Mouse (Mus musculus): ENCODE results near the gene Fbxo33.
A peak's percentile ranks its signal among the peaks of the same experiment; 100 is the strongest.
"Not testable (repeated sequence)": the region's sequence is repeated elsewhere in the genome, so short reads cannot be mapped to it uniquely, and the experiment has no call there.

The Fbxo33 gene

GRCm38 (mm10) chr12:59219325-59220225 is at the start of gene Fbxo33:
TSS of gene Fbxo33 (minus strand) at chr12:59219725.
- DNase-seq (ENCODE audit: low spot score in 2 of 2): peak; percentile 96 to 98

DNA sequence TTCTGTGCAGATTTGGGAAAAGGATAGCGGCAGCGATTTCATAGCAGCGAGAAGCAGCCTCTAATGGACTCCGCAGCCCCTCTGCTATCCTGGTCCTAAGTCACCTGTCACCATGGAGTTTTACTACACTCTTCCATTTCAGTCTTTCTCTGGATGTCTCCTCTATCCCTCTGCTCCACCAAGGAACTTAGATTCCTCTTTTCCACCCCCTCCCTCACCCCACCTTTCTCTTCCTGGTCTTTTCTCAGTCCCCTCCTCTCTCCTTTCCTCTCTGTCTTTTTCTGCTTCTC is 46.4 kb upstream of the Fbxo33 start:
- DNase-seq (ENCODE audit: low spot score in 2 of 2): no peak

DNA sequence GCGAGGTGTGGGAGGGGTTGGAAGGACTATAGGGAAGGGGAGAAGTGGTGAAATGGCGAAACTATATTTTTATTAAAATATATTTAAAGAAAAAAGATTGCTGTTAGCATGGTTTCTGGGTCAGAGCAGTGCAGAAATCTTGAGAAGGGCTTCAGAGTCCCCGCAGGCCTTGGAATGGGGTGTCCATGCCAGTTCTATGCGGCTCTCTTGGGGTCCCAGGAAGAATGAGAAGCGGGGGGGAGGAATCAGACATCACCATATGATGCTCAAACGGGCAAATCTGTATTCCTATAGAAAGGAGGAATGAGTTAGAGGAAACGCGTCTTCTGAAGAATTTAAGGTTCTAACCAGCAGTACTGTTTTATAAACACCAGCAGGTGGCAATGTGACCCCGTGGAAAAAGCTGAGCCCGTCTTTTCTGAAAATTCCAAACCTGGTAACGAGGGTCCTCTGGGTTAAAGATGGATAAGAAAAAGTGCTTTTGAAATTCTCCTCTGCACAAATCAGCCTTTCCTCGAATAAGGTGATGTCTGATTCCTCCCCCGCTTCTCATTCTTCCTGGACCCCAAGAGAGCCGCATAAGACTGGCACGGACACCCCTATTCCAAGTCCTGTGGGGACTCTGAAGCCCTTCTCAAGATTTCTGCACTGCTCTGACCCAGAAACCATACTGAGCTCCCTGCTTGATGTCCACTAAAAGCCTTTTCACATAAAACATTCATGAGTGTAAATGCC is 45.8 kb upstream of the Fbxo33 start:
- DNase-seq (ENCODE audit: low spot score in 2 of 2): no peak

- DNase-seq (ENCODE audit: low spot score in 2 of 2): no peak
Observed at GRCm38 (mm10) chr12:59262841-59263240, 43.3 kb upstream of the Fbxo33 start.

DNA sequence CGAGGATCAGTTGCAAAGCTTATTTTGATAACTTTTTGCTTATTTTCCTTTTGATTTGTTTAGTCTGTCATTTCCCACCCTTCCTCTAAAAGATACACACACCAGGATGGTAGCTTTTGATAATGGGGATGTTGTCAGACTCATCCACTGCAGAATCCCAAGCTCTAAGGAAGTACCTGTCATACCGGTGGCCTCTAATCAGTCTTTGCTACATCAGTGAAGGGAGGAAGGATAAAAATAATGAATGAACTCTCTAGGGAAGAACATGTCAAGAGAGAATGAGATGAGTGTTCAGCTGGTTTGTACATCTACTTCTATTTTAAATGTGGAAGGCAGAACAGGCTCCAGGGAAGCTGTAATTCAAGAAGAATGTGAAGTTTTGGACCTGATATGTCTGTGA is 41.3 kb upstream of the Fbxo33 start:
- no peak for DNase-seq (ENCODE audit: low spot score in 2 of 2)

- DNase-seq (ENCODE audit: low spot score in 2 of 2): no peak
Observed at GRCm38 (mm10) chr12:59260362-59260761, 40.8 kb upstream of the Fbxo33 start.

DNA sequence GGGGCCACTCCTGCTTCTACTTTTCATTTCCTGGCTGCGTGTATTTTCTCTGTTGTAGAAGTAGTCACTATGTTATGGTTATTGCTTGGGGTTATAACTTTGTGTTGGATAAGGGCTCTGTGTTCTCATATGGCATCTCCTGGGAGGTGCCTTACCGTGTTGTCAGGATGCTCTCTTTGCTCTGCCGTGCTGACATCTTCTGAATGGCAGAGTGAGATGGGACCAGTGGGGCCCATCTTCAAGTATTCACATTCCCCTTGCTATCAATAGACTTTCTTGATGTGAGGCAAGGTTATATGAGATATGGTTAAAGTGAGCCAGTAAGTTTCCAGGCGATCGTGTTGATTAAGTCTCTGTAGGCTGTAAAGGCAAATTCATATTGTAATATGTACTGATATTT is 39.5 kb upstream of the Fbxo33 start:
- DNase-seq (ENCODE audit: low spot score in 2 of 2): no peak

DNA sequence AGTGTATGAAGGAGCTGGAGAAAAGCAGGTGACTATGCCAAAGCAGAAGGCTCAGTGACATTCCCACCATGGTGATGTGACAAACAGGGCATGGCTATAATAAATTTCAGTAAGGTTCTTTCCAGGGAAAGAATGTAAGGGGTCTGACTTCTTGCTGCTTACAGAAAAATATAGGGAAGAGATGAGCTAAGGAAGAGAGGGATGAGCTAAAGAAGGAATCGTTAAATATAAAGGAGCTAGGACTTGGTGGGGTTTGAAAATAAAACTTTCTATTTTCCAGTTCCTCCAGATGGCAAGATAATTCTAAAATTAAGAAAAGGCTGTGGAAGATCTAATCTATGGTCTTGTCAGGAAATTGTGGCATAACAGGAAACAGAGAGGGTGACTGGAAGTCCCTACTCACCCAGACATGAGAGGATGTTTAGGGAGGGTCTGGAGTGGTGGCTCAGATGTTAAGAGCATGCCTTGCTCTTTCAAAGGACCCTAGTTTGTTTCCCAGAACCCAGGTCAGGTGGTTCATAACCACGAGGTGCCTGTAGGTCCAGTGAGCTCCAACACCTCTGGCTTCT is 30.8 kb upstream of the Fbxo33 start:
- no peak for DNase-seq (ENCODE audit: low spot score in 2 of 2)

GRCm38 (mm10) chr12:59248969-59249368 is 29.4 kb upstream of the Fbxo33 start:
- DNase-seq (ENCODE audit: low spot score in 2 of 2): no peak

- DNase-seq (ENCODE audit: low spot score in 2 of 2): not testable (repeated sequence)
Observed at GRCm38 (mm10) chr12:59241031-59241430, 21.5 kb upstream of the Fbxo33 start.

- no peak for DNase-seq (ENCODE audit: low spot score in 2 of 2)
Observed at GRCm38 (mm10) chr12:59238434-59238833, 18.9 kb upstream of the Fbxo33 start.

GRCm38 (mm10) chr12:59228401-59228800 is 8.9 kb upstream of the Fbxo33 start:
- no peak for DNase-seq (ENCODE audit: low spot score in 2 of 2)

DNA sequence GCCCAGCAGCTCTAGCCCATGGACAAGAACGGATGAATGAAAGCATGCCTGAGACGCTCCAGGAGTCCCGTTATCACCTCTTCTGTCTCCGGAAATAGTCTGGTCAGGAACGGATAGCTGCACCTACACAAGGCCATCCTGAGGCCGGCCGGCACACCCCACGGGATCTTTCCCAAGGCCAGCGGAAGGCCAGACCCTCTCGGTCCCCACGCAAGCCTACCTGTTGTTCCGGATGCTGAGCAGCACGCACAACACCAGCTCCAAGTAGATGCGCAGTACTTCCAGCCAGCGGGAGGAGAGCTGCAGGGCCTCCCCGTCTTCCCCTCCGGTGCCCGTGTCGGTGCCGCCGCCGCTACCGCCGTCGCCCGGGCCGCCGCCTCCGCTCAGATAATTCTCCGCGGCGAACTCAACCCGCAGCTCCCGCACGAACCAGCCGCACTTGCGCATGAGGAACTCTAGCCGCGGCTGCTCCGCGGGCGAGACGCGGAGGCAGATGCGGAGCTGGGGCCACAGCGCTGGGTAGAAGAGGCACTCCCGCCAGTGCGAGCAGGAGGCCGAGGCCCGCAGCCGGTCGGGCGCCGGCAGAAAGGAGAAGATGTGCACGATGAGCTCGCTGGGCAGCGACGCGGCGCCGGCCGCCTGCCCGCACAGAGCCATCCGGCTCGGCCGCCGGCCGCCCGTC is 744 bp downstream of the Fbxo33 start:
- DNase-seq (ENCODE audit: low spot score in 2 of 2): peak in 1 of 2 experiments; percentile 59

DNA sequence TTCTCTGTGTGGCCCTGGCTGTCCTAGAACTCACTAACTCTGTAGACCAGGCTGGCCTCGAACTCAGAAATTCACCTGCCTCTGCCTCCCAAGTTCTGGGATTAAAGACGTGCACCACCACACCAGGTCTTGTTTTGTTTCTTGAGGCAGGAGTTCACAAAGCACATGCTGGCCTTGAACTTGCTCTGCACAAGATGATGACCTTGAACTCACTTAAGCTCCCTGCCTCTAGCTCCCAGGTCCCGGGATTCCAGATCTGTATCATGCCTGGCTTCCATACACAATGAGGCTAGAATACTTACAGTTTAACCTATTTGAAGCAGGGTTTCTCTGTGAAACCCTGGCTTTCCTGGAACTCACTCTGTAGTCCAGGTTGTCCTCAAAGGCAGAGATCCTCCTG is 2.2 kb downstream of the Fbxo33 start:
- no peak for DNase-seq (ENCODE audit: low spot score in 2 of 2)

DNA sequence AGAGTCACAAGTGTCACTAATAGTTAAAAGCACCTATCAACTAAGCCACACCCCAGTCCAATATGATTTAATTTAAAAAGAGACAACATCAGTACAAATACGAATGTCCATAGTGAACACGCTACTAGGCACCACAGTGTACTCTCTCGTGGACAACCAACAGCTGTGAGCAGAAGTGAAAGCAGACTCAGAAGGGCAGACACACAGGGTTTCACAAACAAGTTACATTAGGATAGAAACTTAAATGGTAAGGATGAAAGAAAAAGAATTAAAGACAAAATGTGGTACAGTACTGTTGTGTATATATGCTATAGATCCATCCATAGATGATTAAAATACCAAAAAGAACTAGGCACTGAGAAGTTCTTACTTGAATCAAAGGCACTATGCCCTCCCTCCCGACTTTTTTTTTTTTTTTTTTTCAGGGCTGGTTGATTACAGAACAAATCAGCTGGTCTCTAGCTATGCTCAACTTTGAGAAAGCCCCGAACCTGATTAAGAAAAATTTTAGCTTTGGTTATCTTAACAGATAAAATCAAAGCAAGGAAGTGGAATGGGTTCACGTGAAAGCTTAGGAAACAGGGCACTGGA is 2.8 kb downstream of the Fbxo33 start:
- DNase-seq (ENCODE audit: low spot score in 2 of 2): no peak

GRCm38 (mm10) chr12:59216176-59216575 is 3.3 kb downstream of the Fbxo33 start:
- DNase-seq (ENCODE audit: low spot score in 2 of 2): no peak

DNA sequence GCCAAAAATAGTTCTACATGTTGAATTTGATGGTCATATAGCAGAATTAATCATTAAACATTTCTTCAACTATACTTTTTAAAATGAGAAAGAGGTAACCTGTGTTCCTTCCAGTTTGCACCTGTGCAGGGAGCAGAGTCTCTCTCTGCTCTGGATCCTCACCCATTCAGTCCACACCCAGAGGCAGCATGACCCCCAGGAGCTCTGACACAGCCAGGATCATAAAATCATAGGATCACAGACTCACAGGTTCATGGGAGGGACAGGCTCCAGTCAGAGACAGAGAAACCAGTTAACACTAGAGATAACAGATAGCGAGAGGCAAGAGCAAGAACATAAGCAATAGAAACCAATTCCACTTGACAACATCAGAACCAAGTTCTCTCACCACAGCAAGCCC is 11.7 kb downstream of the Fbxo33 start:
- DNase-seq (ENCODE audit: low spot score in 2 of 2): no peak

- DNase-seq (ENCODE audit: low spot score in 2 of 2): no peak
Observed at GRCm38 (mm10) chr12:59207000-59207390, 12.5 kb downstream of the Fbxo33 start.

- no peak for DNase-seq (ENCODE audit: low spot score in 2 of 2)
Observed at GRCm38 (mm10) chr12:59206208-59206999, 13.1 kb downstream of the Fbxo33 start.

- DNase-seq (ENCODE audit: low spot score in 2 of 2): no peak
Observed at GRCm38 (mm10) chr12:59205571-59205970, 14.0 kb downstream of the Fbxo33 start.

DNA sequence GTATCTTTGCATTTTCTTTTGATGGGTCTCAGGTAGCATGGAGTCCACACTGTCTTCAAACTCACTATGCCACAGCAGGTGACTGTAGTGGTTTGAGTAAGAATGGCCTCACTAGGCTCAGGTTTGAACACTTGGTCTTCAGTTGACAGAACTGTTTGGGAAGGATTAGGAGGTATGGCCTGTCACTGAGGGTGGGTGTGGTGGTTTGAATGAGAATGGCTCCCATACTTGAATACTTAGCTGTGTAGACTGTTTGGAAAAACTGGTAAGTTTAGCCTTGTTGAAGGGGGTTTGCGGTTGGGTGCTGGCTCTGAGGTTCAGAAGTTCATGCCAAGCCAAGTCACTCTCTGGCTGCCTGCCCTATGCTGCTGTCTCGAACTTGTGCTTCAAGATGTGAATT is 20.2 kb downstream of the Fbxo33 start:
- no peak for DNase-seq (ENCODE audit: low spot score in 2 of 2)
